Mouse (Mus musculus) small intestine, adult 2 months (tissue): ENCODE data around the gene Kcnq5.

Experiments used
- CTCF ChIP-seq: fragments of 200-500 bp; IDR thresholded peaks from 2 replicates; pipeline ENCODE4 v1.5.1; 2012; ENCODE audit warnings: low read depth, mild to moderate bottlenecking, control low read depth, inconsistent platforms, low read length, moderate library complexity, mixed read lengths; ENCODE audit not compliant: insufficient replicate concordance, insufficient read length; ENCODE audit errors: extremely low read depth
- POLR2A ChIP-seq: fragments of 200-500 bp; IDR thresholded peaks from 2 replicates; pipeline ENCODE4 v1.6.1; 2012; ENCODE audit warnings: low read depth, mild to moderate bottlenecking, control low read depth, inconsistent platforms, low read length, moderate library complexity

DNA sequence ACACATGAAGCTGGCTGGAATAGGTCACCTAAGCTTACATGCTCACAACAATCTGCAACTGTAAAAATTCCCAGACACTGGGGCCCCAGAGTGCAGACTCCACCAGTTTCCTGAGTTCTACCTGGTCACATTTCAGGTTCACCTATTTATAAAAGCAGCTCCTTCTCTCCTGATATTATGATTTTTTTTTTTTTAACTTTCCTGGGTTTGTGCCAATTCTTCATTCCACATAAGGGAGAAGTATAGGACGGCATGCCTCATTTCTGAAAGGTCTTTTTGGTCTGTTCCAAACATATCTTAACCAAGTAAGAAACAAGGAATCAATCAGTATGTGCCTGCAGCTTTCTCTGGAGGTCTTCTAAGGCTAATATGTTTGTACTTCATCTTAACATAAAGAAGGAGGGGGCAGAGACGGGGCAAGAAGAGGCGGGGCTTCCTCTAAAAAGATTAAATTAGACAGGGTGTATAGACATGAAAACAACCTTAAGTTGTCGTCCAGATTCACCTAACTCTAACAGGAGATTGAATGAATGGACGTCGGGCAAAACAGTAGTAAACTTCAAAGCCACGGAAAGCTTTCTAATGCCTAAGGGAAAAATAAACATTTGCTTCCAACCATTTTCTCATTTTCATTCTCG lies 2.0 kb downstream of the Kcnq5 start:
- TF ChIP-seq CTCF (no peak), POLR2A (no peak)
